Mouse (Mus musculus) heart, postnatal 25 days (tissue): ENCODE data around the gene Sprr2h. TPM values are rescaled to one million over a fixed set of nuclear protein-coding genes. Genes with fewer than 3 reads are reported as not detected.

Experiments
- DNase-seq: peaks from one replicate; pipeline ENCODE4 v3.0.0; 2022; ENCODE audit warnings: low spot score
- intact Hi-C: fragments of 180-260 bp; cut with DNase I; formaldehyde crosslinking; loops from one replicate; pipeline ENCODE4 v1.15.1; 2025
- total RNA-seq, 2 experiments: library from RNA; stranded (reverse); gene quantifications; 2 replicates each; pipeline ENCODE4 v1.2.3; 2021

Sprr2h gene
- total RNA-seq: not detected

GRCm38 (mm10) chr3:92385385-92385784, at the start of gene Sprr2h:
Gene Sprr2h, plus strand, starts transcription at chr3:92385685.
- no peak for DNase-seq
- intact Hi-C loops: no loop called here

DNA sequence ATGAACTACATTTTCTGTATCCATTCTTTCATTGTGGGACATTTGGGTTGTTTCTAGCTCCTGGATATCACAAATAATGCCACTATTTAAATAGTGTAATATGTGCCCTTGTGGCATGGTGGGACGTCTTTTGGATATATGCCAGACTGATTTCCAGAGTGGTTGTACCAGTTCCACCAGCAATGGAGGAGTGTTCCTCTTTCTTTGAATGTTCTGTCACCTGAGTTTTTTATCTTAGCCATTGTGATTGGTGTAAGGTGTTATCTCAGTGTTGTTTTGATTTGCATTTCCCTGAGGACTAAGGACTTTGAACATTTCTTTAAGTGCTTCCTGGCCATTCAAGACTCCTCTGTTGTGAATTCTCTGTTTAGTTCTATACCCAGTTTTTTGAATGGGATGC, 49.2 kb upstream of the Sprr2h start:
- intact Hi-C loops: no loop called here
- no peak for DNase-seq

DNA sequence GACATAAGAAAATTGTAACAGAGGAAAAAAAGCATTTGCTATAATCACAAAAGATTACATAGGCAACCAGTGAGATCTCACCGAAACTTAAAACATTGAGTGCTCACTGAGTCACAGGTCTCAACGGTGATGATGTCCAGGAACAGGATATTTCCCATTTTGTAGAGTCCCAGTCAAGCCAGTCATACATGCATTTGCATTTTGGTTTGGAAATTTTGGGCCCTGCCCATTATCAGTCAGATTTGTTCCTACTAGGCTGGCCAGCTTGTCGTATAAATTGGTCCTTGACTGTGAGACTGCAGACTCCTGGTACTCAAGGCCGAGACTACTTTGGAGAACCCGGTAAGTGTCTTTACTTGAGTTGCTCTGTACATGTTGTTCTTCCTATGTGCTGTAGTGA, 46.6 kb upstream of the Sprr2h start, which contains the start of gene Sprr2d:
Gene Sprr2d, plus strand, starts transcription at position 301 of the 400 bp plus-strand sequence.
- intact Hi-C loops: no loop called here
- no peak for DNase-seq

DNA sequence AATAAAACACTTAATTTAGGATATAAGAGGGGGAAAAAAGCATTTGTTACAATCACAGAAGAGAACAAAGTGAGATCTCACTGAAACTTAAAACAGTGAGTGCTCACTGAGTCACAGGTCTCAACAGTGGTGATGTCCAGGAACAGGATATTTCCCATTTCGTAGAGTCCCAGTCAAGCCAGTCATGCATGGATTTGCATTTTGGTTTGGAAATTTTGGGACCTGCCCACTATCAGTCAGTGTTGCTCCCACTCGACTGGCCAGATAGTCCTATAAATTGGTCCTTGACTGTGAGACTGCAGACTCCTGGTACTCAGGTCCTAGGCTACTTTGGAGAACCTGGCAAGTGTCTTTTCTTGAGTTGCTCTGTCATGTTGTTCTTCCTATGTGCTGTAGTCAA, 33.6 kb upstream of the Sprr2h start, which contains the start of gene Sprr2e:
Gene Sprr2e, plus strand, starts transcription at position 301 of the 400 bp plus-strand sequence.
- intact Hi-C loops: no loop called here
- no peak for DNase-seq

DNA sequence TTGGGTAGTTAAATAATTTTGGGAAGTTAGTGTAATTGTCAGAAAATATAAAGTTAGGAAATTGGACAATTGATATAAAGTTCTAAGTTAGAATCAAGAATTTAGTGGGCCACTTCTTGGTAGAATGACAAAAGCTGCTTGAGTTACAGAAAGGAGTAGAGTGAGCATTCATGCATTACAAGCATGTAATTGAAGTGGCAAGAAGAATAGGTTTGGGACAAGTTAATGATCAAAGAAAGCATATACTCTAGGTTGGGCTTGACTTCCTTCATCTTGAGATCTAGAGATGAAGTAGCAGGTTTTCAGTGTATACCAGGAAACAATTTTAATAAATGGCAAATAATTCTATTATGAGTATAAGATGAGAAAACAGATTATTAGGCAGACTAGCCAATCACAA, 23.9 kb upstream of the Sprr2h start:
- intact Hi-C loops: no loop called here
- no peak for DNase-seq

GRCm38 (mm10) chr3:92364887-92365286, 20.6 kb upstream of the Sprr2h start, which contains the start of gene Sprr2f:
Gene Sprr2f, plus strand, starts transcription at chr3:92365187.
- no peak for DNase-seq
- intact Hi-C loops: no loop called here

DNA sequence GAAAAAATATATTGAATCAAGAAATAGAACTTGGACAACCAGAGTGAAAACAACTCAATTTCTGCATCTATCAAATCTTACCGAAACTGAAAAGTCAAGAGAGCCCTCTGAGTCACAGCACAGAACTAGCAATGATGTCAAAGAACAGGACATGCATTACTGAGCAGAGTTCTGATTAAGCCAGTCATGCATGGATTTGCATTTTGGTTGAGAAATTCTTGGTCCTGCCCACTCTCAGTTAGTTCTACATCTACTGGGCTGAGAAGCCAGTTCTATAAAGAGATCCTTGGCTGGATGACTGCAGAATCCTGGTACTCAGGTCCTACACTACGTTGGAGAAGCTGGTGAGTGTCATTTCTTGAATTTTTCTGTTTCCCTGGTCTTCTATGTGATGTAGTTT, 11.9 kb upstream of the Sprr2h start:
- intact Hi-C loops: no loop called here
- DNase-seq: no peak

DNA sequence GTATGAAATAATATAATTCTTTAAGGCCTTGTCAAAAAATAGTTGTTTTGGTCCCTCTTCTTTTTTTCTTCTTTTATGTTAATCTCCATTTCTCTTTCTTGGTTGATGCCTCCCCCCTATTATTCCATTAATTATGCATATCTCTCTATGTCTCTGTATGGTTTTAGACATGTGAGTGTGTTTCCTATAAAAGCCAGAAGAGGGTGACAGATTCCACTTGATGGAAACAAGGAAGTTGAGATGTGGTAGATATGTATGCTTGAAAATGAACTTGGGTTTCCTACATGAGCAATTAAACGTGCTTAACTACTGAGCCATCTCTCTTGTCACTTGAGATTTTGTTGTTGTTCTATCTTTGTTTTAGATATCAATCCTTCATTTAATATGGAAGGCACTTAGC, 8.8 kb downstream of the Sprr2h start:
- no peak for DNase-seq
- intact Hi-C loops: loop anchor here (10.0 kb wide), 1 partner anchor 120 kb away; no protein-coding TSS in a partner anchor

- intact Hi-C loops: no loop called here
- DNase-seq: no peak
These were observed 22.2 kb downstream of the Sprr2h start, which contains the start of gene Sprr2i for GRCm38 (mm10) chr3:92407691-92408090. Gene Sprr2i, plus strand, starts transcription at chr3:92407991.

DNA sequence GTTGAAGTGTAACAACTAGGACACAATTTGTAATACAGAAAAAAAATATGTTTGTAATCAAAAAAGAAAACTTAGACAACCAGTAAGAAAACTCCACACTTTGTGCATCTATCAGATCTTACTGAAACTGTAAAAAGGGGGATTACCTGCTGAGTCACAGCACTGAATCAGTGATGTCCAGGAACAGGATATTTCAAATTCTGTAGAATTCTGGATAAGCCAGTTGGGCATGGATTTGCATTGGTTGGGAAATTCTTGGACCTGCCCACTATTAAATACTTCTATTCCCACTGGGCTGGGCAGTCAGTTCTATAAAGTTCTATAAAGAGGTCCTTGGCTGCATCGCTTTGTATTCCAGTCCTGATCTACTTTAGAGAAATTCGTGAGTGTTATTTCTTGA, 32.3 kb downstream of the Sprr2h start, which contains the start of gene Sprr2j-ps:
Gene Sprr2j-ps, plus strand, starts transcription at position 301 of the 400 bp plus-strand sequence.
- intact Hi-C loops: no loop called here

DNA sequence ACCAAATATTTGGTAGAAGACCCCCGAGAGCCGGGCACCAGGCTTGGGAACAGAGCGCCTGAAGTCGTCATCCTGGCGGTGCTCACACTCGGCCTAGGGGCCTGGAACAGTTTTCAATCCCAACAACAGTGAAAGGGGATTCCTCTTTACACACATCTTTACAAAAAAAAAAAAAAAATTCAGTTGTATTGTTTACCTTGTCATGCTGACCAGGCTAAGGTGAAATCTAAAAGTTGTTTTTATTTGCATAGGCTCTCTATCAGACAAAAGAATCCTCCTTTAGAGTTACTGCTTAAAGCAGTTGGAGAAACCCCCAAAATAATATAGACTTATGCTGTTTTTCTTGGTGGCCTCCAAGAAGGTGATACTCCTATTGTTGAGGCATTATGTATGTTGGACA, 43.8 kb downstream of the Sprr2h start, which contains the start of gene Gm9774:
Gene Gm9774, minus strand, starts transcription at position 101 of the 400 bp plus-strand sequence.
- DNase-seq: no peak
- intact Hi-C loops: no loop called here

More for the DNA sequence above, 32.3 kb downstream of the Sprr2h start, which contains the start of gene Sprr2j-ps:
- DNase-seq: no peak

- no peak for DNase-seq
- intact Hi-C loops: no loop called here
These were observed 46.8 kb downstream of the Sprr2h start, which contains the start of gene Sprr2k for GRCm38 (mm10) chr3:92432282-92432681. Gene Sprr2k, plus strand, starts transcription at chr3:92432582.

Other genes with a start within 250 kb of the Sprr2h start
- gene Lelp1, start 242.9 kb upstream of the Sprr2h start, total RNA-seq: not detected
- not detected for gene Sprr2a1, start 169.9 kb upstream of the Sprr2h start, total RNA-seq
- 1 to 10 TPM; 1.1 to 1.5 TPM for gene Sprr2a2, start 169.8 kb upstream of the Sprr2h start, total RNA-seq
- gene Sprr2a3, start 100.3 kb upstream of the Sprr2h start, total RNA-seq: not detected
- gene Sprr2b, start 69.1 kb upstream of the Sprr2h start, total RNA-seq: not detected
- not detected for gene Sprr2d, start 46.5 kb upstream of the Sprr2h start, total RNA-seq
- not detected for gene Sprr2e, start 33.5 kb upstream of the Sprr2h start, total RNA-seq
- gene Sprr2f, start 20.5 kb upstream of the Sprr2h start, total RNA-seq: not detected
- gene Sprr2i, start 22.3 kb downstream of the Sprr2h start, total RNA-seq: not detected
- not detected for gene Sprr2j-ps, start 32.4 kb downstream of the Sprr2h start, total RNA-seq
- 1 to 10 TPM; 2.8 to 4.8 TPM for gene Gm9774, start 43.7 kb downstream of the Sprr2h start, total RNA-seq
- not detected for gene Sprr2k, start 46.9 kb downstream of the Sprr2h start, total RNA-seq
- not detected for gene Sprr1b, start 53.1 kb downstream of the Sprr2h start, total RNA-seq
- not detected for gene Sprr3, start 73.0 kb downstream of the Sprr2h start, total RNA-seq
- not detected for gene Sprr1a, start 100.2 kb downstream of the Sprr2h start, total RNA-seq
- not detected for gene Sprr4, start 114.8 kb downstream of the Sprr2h start, total RNA-seq
- gene 2310046K23Rik, start 148.8 kb downstream of the Sprr2h start, total RNA-seq: not detected
- gene Ivl, start 188.1 kb downstream of the Sprr2h start, total RNA-seq: not detected
- gene Smcp, start 203.3 kb downstream of the Sprr2h start, total RNA-seq: not detected
- gene 2210017I01Rik, start 221.8 kb downstream of the Sprr2h start, total RNA-seq: not detected
- gene Lce6a, start 236.0 kb downstream of the Sprr2h start, total RNA-seq: not detected